Mouse (Mus musculus) limb, embryonic 14.5 days (tissue): Measurements from ENCODE around the gene Lrrc36. TPM values are rescaled to one million over a fixed set of nuclear protein-coding genes. Genes with fewer than 3 reads are reported as not detected.

Experiments
- ATAC-seq: fragments of 200-750 bp; cut with Nextera tagmentation; 2 replicates; pipeline ENCODE4 v1.8.0; 2017; ENCODE audit warnings: low read depth, moderate number of reproducible peaks, moderate TSS enrichment; ENCODE audit not compliant: low FRiP score
- DNase-seq: peaks from one replicate; pipeline ENCODE4 v3.0.0-alpha.2; 2015; ENCODE audit warnings: low spot score
- H3K27ac ChIP-seq: fragments of 300-500 bp; sonication (generic); replicated peaks from 2 replicates; pipeline ENCODE4 v1.5.1; 2014; ENCODE audit warnings: low read depth, mild to moderate bottlenecking, low read length, moderate library complexity, mixed read lengths
- H3K27me3 ChIP-seq: fragments of 300-500 bp; sonication (generic); 2 replicates; pipeline ENCODE4 v1.6.1; 2014; ENCODE audit warnings: low read length, mixed read lengths; ENCODE audit not compliant: control insufficient read depth, insufficient read depth
- H3K36me3 ChIP-seq: fragments of 300-500 bp; sonication (generic); 2 replicates; pipeline ENCODE4 v1.6.1; 2014; ENCODE audit warnings: mild to moderate bottlenecking, low read length, moderate library complexity, mixed read lengths; ENCODE audit not compliant: control insufficient read depth, insufficient read depth
- H3K4me1 ChIP-seq: fragments of 300-500 bp; sonication (generic); 2 replicates; pipeline ENCODE4 v1.6.1; 2014; ENCODE audit warnings: antibody characterized with exemption, low read length, mixed read lengths; ENCODE audit not compliant: control insufficient read depth, insufficient read depth
- H3K4me2 ChIP-seq: fragments of 300-500 bp; sonication (generic); replicated peaks from 2 replicates; pipeline ENCODE4 v1.6.1; 2014; ENCODE audit warnings: low read depth, mild to moderate bottlenecking, low read length, moderate library complexity; ENCODE audit not compliant: severe bottlenecking
- H3K4me3 ChIP-seq: fragments of 300-500 bp; sonication (generic); replicated peaks from 2 replicates; pipeline ENCODE4 v1.5.1; 2014; ENCODE audit warnings: low read length
- H3K9ac ChIP-seq: fragments of 300-500 bp; sonication (generic); 2 replicates; pipeline ENCODE4 v1.6.1; 2014; ENCODE audit warnings: mild to moderate bottlenecking, low read depth, low read length, moderate library complexity; ENCODE audit not compliant: severe bottlenecking
- H3K9me3 ChIP-seq: fragments of 300-500 bp; sonication (generic); 2 replicates; pipeline ENCODE4 v1.6.1; 2016; ENCODE audit warnings: low read length; ENCODE audit not compliant: control insufficient read depth
- POLR2A ChIP-seq: fragments of 200-500 bp; IDR thresholded peaks from 2 replicates; pipeline ENCODE4 v1.8.0; 2012; ENCODE audit warnings: inconsistent platforms, mild to moderate bottlenecking, moderate library complexity, borderline replicate concordance; ENCODE audit not compliant: insufficient read depth, insufficient read length; ENCODE audit errors: extremely low read depth
- WGBS: fragments of 180-500 bp; shearing (Covaris S2); extraction: QIAGEN DNeasy Blood & Tissue Kit; methylation state at CpG from one replicate; pipeline ENCODE4 v1.1.7; 2014; 5-methylcytosine and 5-hydroxymethylcytosine counted together
- polyA plus RNA-seq, 2 experiments: library from polyadenylated mRNA; depleted of rRNA in 1 of 2; stranded (reverse) in 1 of 2; unstranded in 1 of 2; fragments of >200 nt; fragmentation: Nextera tagmentation in 1 of 2; extraction: Ambion mirVana in 1 of 2; gene quantifications; 2 replicates each; pipeline versions ENCODE4 v1.2.1 to v1.2.3; 2012 to 2014

Lrrc36 gene
- polyA plus RNA-seq, 2 experiments, result 0.62 to 0.84 TPM

GRCm38 (mm10) chr8:105466246-105466645 is 52.9 kb downstream of the Lrrc36 start:
- H3K36me3 ChIP-seq, result no peaks in the 10 kb centered on the region
- H3K9ac ChIP-seq, result no peak overlapping the region
- 82% methylated on average over 6 of the region's 6 CpGs for WGBS
- peaks cover 7% of the 10 kb centered on the region for H3K4me1 ChIP-seq
- H3K4me2 ChIP-seq, result no peak overlapping the region
- H3K27me3 ChIP-seq, result no peaks in the 10 kb centered on the region
- H3K4me3 ChIP-seq, result no peak overlapping the region
- H3K9me3 ChIP-seq, result no peaks in the 10 kb centered on the region
- no peak for TF ChIP-seq POLR2A
- DNase-seq (no peak), ATAC-seq (no peak)
- no peak overlapping the region for H3K27ac ChIP-seq

GRCm38 (mm10) chr8:105466700-105467291 is 53.4 kb downstream of the Lrrc36 start:
- Histone ChIP-seq H3K4me2 (no peak overlapping the region), H3K36me3 (no peaks in the 10 kb centered on the region), H3K9ac (no peak overlapping the region), H3K4me1 (peaks cover 13% of the 10 kb centered on the region), H3K4me3 (no peak overlapping the region), H3K27me3 (no peaks in the 10 kb centered on the region), H3K27ac (no peak overlapping the region), H3K9me3 (no peaks in the 10 kb centered on the region)
- ATAC-seq, result no peak
- TF ChIP-seq POLR2A, result no peak
- WGBS, result 84% methylated on average over 7 of the region's 7 CpGs
- no peak for DNase-seq

- DNase-seq, result no peak
- no peak for ATAC-seq
- H3K27ac ChIP-seq, result no peak overlapping the region
- H3K4me3 ChIP-seq, result no peak overlapping the region
- no peaks in the 10 kb centered on the region for H3K36me3 ChIP-seq
- peaks cover 2% of the 10 kb centered on the region; the same call in 1 of the 2 replicates for H3K27me3 ChIP-seq
- whole genome bisulfite sequencing, result 90% methylated on average over 10 of the region's 10 CpGs
- no peaks in the 10 kb centered on the region for H3K9me3 ChIP-seq
- H3K4me1 ChIP-seq, result peaks cover 13% of the 10 kb centered on the region
- no peak for TF ChIP-seq POLR2A
- no peak overlapping the region for H3K9ac ChIP-seq
- no peak overlapping the region for H3K4me2 ChIP-seq
Observed at GRCm38 (mm10) chr8:105467396-105467985, 54.1 kb downstream of the Lrrc36 start.

GRCm38 (mm10) chr8:105468002-105468720 is 54.8 kb downstream of the Lrrc36 start:
- H3K4me1 ChIP-seq, result peaks cover 13% of the 10 kb centered on the region
- ATAC-seq (no peak), DNase-seq (no peak)
- no peak overlapping the region for H3K4me2 ChIP-seq
- H3K27me3 ChIP-seq, result peaks cover 9% of the 10 kb centered on the region
- 92% methylated on average over 27 of the region's 27 CpGs for WGBS
- 0 out of 2 replicates have a peak, but pooled peaks cover 3% of the 10 kb centered on the region for H3K36me3 ChIP-seq
- no peak overlapping the region for H3K4me3 ChIP-seq
- H3K9ac ChIP-seq, result no peak overlapping the region
- TF ChIP-seq POLR2A, result no peak
- no peaks in the 10 kb centered on the region for H3K9me3 ChIP-seq
- no peak overlapping the region for H3K27ac ChIP-seq

- H3K9ac ChIP-seq, result no peak overlapping the region
- H3K4me2 ChIP-seq, result no peak overlapping the region
- DNase-seq (no peak), ATAC-seq (no peak)
- peaks cover 17% of the 10 kb centered on the region for H3K4me1 ChIP-seq
- 42% methylated on average over 6 of the region's 6 CpGs for WGBS
- no peak overlapping the region for H3K27ac ChIP-seq
- peaks cover 11% of the 10 kb centered on the region for H3K27me3 ChIP-seq
- no peak overlapping the region for H3K4me3 ChIP-seq
- TF ChIP-seq POLR2A, result no peak
- H3K9me3 ChIP-seq, result no peaks in the 10 kb centered on the region
- 0 out of 2 replicates have a peak, but pooled peaks cover 7% of the 10 kb centered on the region for H3K36me3 ChIP-seq
Observed at GRCm38 (mm10) chr8:105469041-105469695, 55.8 kb downstream of the Lrrc36 start.
